Mouse (Mus musculus) kidney, embryonic 16.5 days (tissue): ENCODE results near the gene Smim24. TPM values are rescaled to one million over a fixed set of nuclear protein-coding genes. Genes with fewer than 3 reads are reported as not detected.

Source experiments
- ATAC-seq: fragments of 200-750 bp; cut with Nextera tagmentation; 2 replicates; pipeline ENCODE4 v1.8.0; 2017; ENCODE audit warnings: moderate TSS enrichment; ENCODE audit not compliant: low FRiP score, low TSS enrichment
- H3K27ac ChIP-seq: fragments of 300-500 bp; sonication (generic); 2 replicates; pipeline ENCODE4 v1.5.1; 2014; ENCODE audit warnings: low read length
- H3K27me3 ChIP-seq: fragments of 300-500 bp; sonication (generic); 2 replicates; pipeline ENCODE4 v1.6.1; 2014; ENCODE audit warnings: low read length, control low read depth, mixed read lengths; ENCODE audit not compliant: insufficient read depth
- H3K36me3 ChIP-seq: fragments of 300-500 bp; sonication (generic); 2 replicates; pipeline ENCODE4 v1.6.1; 2014; ENCODE audit warnings: low read length, control low read depth, mixed read lengths; ENCODE audit not compliant: insufficient read depth
- H3K4me1 ChIP-seq: fragments of 300-500 bp; sonication (generic); 2 replicates; pipeline ENCODE4 v1.6.1; 2014; ENCODE audit warnings: low read length, control low read depth, mixed read lengths; ENCODE audit not compliant: insufficient read depth
- H3K4me2 ChIP-seq: fragments of 300-500 bp; sonication (generic); replicated peaks from 2 replicates; pipeline ENCODE4 v1.6.1; 2014; ENCODE audit warnings: low read depth, low read length
- H3K4me3 ChIP-seq: fragments of 300-500 bp; sonication (generic); 2 replicates; pipeline ENCODE4 v1.5.1; 2014; ENCODE audit warnings: mild to moderate bottlenecking, low read length
- H3K9ac ChIP-seq: fragments of 300-500 bp; sonication (generic); replicated peaks from 2 replicates; pipeline ENCODE4 v1.6.1; 2014; ENCODE audit warnings: low read length
- H3K9me3 ChIP-seq: fragments of 300-500 bp; sonication (generic); 2 replicates; pipeline ENCODE4 v1.6.1; 2016; ENCODE audit warnings: low read length, control low read depth
- WGBS: fragments of 180-500 bp; shearing (Covaris S2); extraction: QIAGEN DNeasy Blood & Tissue Kit; methylation state at CpG from one replicate; pipeline ENCODE4 v1.1.7; 2014; 5-methylcytosine and 5-hydroxymethylcytosine counted together
- polyA plus RNA-seq: library from polyadenylated mRNA; unstranded; fragments of >200 nt; fragmentation: Nextera tagmentation; extraction: Ambion mirVana; gene quantifications from 2 replicates; pipeline ENCODE4 v1.2.1, GENCODE M21; 2015

The Smim24 gene
- polyA plus RNA-seq, 1 experiment from 2014 or later, result 44.1 TPM

DNA sequence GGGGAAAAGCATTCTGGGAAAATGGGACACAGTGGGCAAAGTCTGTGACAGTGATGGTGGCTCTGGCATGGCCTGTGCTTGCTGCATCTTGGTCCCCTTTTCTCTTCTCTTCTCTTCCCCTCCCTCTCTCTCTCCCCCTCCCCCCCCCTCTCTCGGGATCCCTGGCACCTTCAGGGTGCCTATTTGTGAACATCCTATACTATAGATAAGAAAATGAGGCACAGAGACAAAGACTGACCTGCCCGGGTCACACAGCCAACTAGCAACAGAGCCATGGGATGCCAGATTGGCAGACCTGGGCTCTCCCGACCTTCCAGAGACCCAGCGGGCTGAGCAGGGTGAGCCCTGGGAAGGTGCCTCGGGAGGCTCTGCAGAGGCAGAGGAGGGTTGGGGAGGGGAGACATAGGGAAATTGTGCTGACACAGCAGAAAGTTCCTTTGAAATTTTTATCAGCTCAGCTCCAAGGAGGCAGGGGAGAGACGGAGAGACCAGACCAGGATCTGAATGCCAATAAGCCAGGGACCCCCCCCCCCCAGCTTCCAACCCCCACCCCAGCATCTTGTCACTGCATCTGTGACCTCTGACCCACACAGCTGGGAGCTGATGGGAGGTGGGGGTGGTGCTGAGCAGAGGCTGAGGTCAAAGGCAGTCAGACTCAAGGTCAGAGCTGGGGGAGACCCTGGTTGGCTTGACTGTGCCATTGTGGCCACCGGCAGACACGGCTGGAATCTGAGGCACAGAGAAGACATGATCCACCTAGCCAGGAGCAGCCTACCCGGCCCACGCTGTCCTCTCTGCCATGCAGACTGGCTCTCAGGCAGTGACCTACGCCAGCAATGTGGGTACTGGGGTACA lies 25.6 kb downstream of the Smim24 start:
- Histone ChIP-seq H3K4me1 (peaks cover 56% of the 10 kb centered on the region), H3K36me3 (peaks cover 11% of the 10 kb centered on the region; the same call in 1 of the 2 replicates), H3K27me3 (no peaks in the 10 kb centered on the region), H3K4me3 (no peak overlapping the region), H3K9me3 (no peaks in the 10 kb centered on the region), H3K9ac (peak overlapping the region; percentile 29), H3K27ac (no peak overlapping the region), H3K4me2 (no peak overlapping the region)
- no peak for ATAC-seq
- 58% methylated on average over 11 of the region's 11 CpGs for WGBS

DNA sequence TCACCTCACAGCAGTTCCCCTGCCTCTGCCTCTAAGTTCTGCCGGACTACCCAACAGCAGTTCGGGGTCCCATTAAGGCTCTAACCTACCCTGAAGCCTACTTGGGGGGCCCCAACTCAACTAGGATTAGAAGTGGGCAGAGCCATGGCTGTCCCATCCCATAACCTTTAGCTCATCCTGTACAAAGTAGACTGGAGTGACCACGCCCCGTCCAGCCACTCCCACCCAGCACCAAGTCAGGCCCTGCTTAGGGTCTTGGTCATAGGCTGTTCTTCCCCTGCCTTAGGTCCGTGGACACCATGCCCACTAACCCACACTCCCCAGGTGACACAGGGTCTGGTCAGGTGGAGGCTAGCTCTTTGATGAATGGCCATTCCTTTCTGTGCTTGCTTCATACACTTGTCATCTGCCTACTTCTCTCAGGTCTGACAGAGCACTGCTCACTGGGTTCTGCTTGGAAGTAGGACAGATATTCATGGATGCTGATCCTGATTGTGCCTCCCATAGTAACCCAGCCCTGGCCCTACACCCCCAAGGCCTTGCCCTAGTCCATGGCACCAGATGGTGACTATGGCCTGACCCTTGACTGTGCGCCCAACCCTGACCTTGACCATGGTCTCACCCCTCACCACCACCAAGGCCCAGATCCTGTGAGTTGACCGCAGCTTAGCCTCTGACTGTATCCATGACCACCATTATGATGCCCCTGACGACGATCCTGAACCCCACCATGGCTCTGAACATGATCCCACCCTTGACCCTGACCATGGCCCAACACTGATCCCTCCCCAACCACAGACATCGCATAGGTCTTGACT lies 26.5 kb downstream of the Smim24 start:
- Histone ChIP-seq H3K4me3 (no peak overlapping the region), H3K4me2 (no peak overlapping the region), H3K4me1 (peaks cover 55% of the 10 kb centered on the region), H3K27me3 (no peaks in the 10 kb centered on the region), H3K9ac (peak overlapping the region; percentile 29), H3K9me3 (no peaks in the 10 kb centered on the region), H3K27ac (no peak overlapping the region), H3K36me3 (peaks cover 11% of the 10 kb centered on the region; the same call in 1 of the 2 replicates)
- WGBS, result 90% methylated on average over 10 of the region's 10 CpGs
- ATAC-seq, result no peak

DNA sequence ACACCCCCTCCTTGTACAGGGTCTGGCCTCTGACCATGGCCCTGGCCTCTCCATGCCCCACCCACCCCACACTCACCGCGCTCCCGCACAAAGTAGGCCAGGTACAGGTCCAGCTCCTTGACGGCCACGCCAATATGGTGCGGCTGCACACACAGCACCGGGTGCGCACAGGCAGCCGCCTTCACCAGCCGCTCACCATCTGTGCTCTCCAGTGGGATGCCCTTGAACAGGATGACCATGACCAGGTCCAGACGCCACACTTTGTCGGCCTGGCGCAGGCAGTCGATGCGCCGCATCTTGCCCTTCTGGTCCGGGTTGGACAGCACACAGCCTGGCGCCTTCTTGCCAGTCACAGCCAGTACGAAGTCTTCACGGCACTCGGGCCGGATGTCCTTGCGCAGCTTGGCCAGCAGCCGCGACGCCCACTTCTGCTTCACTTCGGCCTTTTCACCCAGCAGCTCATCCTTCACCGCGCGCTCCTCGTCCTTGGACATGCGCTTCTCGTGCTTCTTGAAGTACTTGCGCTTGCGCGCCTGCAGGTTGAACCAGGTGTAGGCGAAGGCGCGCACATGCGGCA lies 27.4 kb downstream of the Smim24 start:
- Histone ChIP-seq H3K4me3 (no peak overlapping the region), H3K4me2 (no peak overlapping the region), H3K27me3 (no peaks in the 10 kb centered on the region), H3K36me3 (peaks cover 11% of the 10 kb centered on the region; the same call in 1 of the 2 replicates), H3K27ac (no peak overlapping the region), H3K4me1 (peaks cover 55% of the 10 kb centered on the region), H3K9ac (no peak overlapping the region), H3K9me3 (no peaks in the 10 kb centered on the region)
- 89% methylated on average over 40 of the region's 40 CpGs for WGBS
- no peak for ATAC-seq

DNA sequence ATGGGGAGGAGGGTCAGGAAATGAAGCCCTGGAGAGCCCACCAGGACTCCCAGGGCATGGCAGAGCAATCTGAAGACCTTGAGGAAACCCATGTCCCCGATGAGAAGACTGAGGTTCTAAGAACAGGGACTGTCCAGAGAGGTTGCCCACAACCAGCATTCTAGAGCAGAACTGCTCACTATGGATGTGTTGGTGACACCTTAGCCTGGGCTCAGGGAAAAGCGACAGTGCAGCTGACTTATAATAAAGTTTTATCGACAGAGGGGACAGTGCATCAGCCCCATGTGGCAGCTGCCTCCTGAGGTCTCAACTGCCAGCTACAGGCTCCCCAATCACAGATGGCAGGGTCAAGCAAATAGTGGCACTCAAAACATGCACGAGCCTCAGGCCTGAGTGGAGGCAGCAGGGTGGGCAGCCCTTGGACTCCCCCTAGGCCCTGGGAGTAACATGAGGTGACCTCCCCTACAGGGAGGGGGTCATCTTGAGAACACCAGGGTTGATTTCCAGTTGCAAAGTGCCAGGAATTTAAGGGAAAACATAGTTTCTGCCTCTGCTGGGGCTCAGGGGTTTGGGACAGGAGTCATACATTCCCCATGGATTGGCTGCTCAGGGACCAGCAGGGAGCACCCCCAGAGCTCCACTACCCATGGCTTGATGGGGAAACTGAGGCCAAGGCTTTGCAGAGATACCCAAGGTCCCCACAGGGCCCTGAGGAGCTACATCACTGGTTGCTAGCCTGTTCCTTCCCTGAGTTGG lies 28.4 kb downstream of the Smim24 start:
- 78% methylated on average over 4 of the region's 4 CpGs for WGBS
- Histone ChIP-seq H3K4me1 (peaks cover 53% of the 10 kb centered on the region), H3K4me2 (no peak overlapping the region), H3K4me3 (no peak overlapping the region), H3K27me3 (no peaks in the 10 kb centered on the region), H3K9me3 (no peaks in the 10 kb centered on the region), H3K9ac (no peak overlapping the region), H3K36me3 (peaks cover 11% of the 10 kb centered on the region; the same call in 1 of the 2 replicates), H3K27ac (no peak overlapping the region)
- ATAC-seq, result no peak

DNA sequence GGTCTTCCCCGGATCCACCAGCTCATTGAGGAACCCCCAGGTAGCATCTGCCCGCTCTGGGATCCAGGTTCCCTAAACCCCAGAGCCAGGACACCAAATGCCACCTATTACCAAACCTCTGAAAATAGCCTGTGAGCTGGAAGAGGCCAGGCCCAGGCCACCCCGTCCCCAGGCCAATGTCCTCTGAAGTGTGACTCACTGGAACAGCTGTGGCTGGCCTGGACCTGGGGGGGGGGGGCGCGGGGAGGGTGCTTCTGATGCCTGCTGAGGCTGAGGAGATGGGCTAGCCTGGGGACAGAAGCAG lies 28.9 kb downstream of the Smim24 start:
- H3K9me3 ChIP-seq, result no peaks in the 10 kb centered on the region

DNA sequence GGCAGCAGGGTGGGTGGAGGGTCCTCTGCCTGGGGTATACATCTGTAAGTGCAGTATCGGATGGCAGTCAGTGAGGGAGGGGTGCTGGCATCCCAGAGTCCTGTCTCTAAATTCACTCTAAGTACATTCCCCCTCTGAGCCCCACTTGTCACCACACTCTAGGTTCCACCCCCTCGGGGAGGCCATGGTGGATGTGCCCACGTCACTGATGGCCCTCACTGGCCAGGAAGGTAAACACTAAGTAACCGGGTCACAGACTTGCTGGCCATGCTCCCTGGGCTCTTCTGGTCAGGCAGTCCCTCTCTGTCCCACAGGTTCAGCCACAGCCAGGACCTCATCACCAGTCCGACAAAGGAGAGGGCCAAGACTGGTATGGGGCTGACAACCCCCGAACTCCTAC lies 29.3 kb downstream of the Smim24 start:
- WGBS, result 74% methylated on average over 6 of the region's 6 CpGs
- ATAC-seq, result no peak
- peaks cover 45% of the 10 kb centered on the region for H3K4me1 ChIP-seq

More for the DNA sequence above, 28.9 kb downstream of the Smim24 start:
- Histone ChIP-seq H3K4me3 (no peak overlapping the region), H3K9ac (no peak overlapping the region), H3K4me2 (no peak overlapping the region), H3K27ac (no peak overlapping the region), H3K4me1 (peaks cover 48% of the 10 kb centered on the region), H3K36me3 (peaks cover 11% of the 10 kb centered on the region; the same call in 1 of the 2 replicates), H3K27me3 (no peaks in the 10 kb centered on the region)
- WGBS, result 72% methylated on average over 5 of the region's 5 CpGs
- no peak for ATAC-seq

DNA sequence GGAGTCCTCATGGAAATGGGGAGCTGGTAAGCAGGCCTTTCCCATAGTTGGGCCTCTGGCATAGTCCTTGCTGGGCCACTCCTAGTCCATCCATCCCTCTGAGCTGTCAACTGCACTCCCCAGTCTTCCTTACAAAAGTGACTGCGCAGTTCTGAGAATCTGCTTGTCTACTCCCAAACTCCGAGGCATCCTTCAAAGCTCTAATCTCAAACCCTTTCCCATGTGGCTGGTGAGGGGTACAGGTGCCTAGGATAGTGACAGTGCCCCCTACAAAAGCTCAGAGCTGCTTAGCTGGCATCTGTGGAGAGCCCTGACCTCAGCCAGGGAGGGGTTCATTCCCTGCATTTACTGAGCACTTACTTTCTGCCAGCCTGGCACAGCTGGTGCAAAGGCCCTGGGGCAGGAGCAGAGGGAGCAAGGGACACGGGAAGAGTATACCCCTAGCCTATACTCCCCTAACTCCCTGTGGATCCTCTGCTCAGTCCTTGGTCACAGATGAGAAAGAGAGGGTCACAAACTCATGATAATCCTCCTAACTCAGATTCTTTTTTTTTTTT lies 29.9 kb downstream of the Smim24 start:
- Histone ChIP-seq H3K9ac (no peak overlapping the region), H3K4me1 (peaks cover 43% of the 10 kb centered on the region), H3K36me3 (peaks cover 11% of the 10 kb centered on the region; the same call in 1 of the 2 replicates), H3K27ac (no peak overlapping the region), H3K27me3 (no peaks in the 10 kb centered on the region), H3K4me3 (no peak overlapping the region), H3K4me2 (no peak overlapping the region), H3K9me3 (no peaks in the 10 kb centered on the region)
- no peak for ATAC-seq
- 85% methylated on average over 3 of the region's 3 CpGs for WGBS

More for the DNA sequence above, 29.3 kb downstream of the Smim24 start:
- Histone ChIP-seq H3K4me2 (no peak overlapping the region), H3K4me3 (no peak overlapping the region), H3K9ac (no peak overlapping the region), H3K27ac (no peak overlapping the region), H3K27me3 (no peaks in the 10 kb centered on the region), H3K9me3 (no peaks in the 10 kb centered on the region), H3K36me3 (peaks cover 11% of the 10 kb centered on the region; the same call in 1 of the 2 replicates)

DNA sequence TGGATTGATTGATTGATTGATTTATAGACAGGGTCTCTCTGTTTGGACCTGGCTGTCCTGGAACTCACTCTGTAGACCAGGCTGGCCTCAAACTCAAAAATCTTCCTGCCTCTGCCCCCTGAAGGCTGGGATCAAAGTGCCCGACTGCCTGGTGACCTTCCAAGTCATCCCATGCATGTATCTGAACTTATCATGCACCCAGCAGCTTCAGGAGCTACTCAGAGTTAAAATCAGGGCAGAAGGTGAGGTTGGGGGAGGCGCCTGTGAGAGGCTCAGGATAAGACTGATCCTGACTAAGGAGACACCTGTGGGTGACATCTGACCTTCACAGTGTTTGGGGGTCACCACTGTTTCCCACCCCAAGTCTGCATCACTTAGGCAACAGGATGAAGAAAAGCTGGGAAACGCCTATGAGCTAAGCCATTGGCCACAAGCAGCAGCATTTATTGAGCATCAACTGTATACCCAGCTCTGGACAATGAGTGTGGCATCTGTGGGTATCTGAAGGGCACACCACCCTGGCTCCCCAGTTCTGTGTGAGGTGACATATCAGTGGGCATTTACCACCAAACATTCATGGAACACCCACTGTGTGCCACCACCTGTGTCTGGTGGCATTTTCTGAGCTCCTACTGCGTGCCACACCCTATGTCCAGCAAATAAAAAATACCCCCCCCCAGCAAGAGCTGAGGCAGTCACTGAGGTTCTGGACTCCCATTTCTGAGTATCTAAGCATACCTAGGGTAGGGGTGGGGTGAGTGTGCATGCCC lies 30.8 kb downstream of the Smim24 start:
- no peaks in the 10 kb centered on the region for H3K27me3 ChIP-seq
- peak overlapping the region; percentile 95 for H3K4me2 ChIP-seq
- H3K27ac ChIP-seq, result peak overlapping the region; percentile 89
- no peak for ATAC-seq
- H3K9ac ChIP-seq, result peak overlapping the region; percentile 89
- H3K4me3 ChIP-seq, result peak overlapping the region; percentile 76
- peaks cover 11% of the 10 kb centered on the region; the same call in 1 of the 2 replicates for H3K36me3 ChIP-seq
- peaks cover 33% of the 10 kb centered on the region for H3K4me1 ChIP-seq
- 62% methylated on average over 4 of the region's 4 CpGs for WGBS
- H3K9me3 ChIP-seq, result no peaks in the 10 kb centered on the region
